Mouse (Mus musculus): Measurements from ENCODE around the gene Gab2.

DNA sequence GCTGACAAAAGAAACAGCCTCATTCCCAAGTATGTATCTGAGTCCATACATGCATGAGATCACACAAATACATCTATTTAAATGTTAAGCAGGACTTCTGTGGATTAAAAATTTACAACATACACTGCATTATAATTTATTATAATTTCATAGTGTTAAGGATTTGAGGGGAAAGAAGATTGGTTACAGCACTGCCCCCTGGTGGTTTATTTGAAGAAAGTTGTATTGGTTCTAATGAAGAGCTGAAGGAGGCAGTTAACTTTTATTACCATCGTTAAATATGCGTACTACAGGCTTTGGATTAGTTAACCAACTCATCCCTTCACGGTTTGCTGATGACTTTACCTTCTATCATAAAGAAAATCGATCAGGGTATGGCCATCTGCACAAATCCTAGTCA is 3.9 kb downstream of the Gab2 start:
- TF ChIP-seq CTCF (IDR thresholded peaks at IDR 0.05; ENCODE audit: control insufficient read depth, insufficient read depth, low read length) (no peak), POLR2A (IDR thresholded peaks at IDR 0.05; ENCODE audit: borderline replicate concordance, control insufficient read depth, low read depth, low read length) (no peak)

All from bone marrow, adult 2 months (tissue).